31 mouse cellular contexts compared by ENCODE assay signal in the genomic region with DNA sequence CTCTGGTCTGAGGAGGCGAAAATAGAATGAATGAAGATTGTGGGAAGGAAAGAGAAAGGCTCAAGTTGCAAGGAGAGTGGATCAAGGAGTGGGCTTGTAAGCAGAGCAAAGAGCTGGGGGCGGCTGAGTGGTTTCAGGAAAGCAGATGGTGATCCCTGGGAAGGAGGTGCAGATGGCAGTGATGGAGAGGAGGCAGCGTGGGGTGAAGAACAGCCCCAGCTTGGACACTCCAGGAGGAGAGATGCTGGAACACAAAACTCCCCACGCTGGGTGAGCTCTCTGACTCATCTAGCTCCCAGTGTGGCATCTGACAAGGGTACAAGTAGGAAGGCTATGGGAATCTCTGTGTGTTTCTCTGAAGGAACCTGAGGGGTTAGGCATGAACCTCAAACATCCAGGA. TPM values are rescaled to one million over a fixed set of nuclear protein-coding genes. Genes with fewer than 3 reads are reported as not detected.
DNase-seq lines count a peak whose midpoint lies in the region; TF ChIP-seq lines count a peak whose summit lies in the region.
"Had no signal": no experiment of that assay in that cellular context is flagged by ENCODE, and none has a peak within 500 bp of the region (broad histone marks: within the 10 kb centered on the region; RNA-seq: fewer than 3 reads in every experiment).

No protein-coding gene starts in this region.

- peak overlapping the region; percentile 44 for H3K27ac ChIP-seq in left cerebral cortex, adult 2 months
- H3K27ac ChIP-seq: forebrain, embryonic 12.5 days; heart, embryonic 13.5 days; hindbrain, embryonic 14.5 days; limb, embryonic 12.5 days; liver, embryonic 15.5 days; midbrain, embryonic 10.5 days; midbrain, embryonic 15.5 days; neural tube, embryonic 15.5 days had no signal

- intact Hi-C loops in left cerebral cortex, adult 2 months (cut with DNase I) = loop anchor here (1.0 to 10.0 kb wide), 5 partner anchors 25 to 681 kb away; no protein-coding TSS in a partner anchor
- intact Hi-C loops in left cerebral cortex, postnatal 4 days (cut with DNase I) = no loop called here

- TF ChIP-seq CTCF in left cerebral cortex, adult 2 months (IDR thresholded peaks at IDR 0.05) = no peak

- H3K4me3 ChIP-seq in left cerebral cortex, adult 2 months = no peak overlapping the region
- H3K4me3 ChIP-seq: erythroblast, embryonic 14.5 days; forebrain, embryonic 12.5 days; heart, embryonic 13.5 days; limb, embryonic 12.5 days; liver, embryonic 15.5 days; midbrain, embryonic 10.5 days; midbrain, embryonic 15.5 days; neural tube, embryonic 15.5 days had no signal

- DNase-seq in layer of hippocampus, adult 11-12 months (ENCODE audit: low spot score) = peak; percentile 45
- DNase-seq in layer of hippocampus, adult 9-10 months (ENCODE audit: low spot score) = no peak
- DNase-seq in left cerebral cortex, adult 2 months (ENCODE audit: extremely low spot score in 1 of 2, low spot score in 2 of 2) = peak; percentile 44 to 74
- no peak for DNase-seq in left cerebral cortex, postnatal 4 days
- peak; percentile 82 for DNase-seq in frontal cortex, postnatal 36 days (ENCODE audit: low spot score in 2 of 2)
- DNase-seq in right cerebral cortex, postnatal 14 days = peak; percentile 23
- no peak for DNase-seq in thymus, postnatal 14 days
- DNase-seq in MN1 (ENCODE audit: low spot score) = no peak
- DNase-seq: adrenal gland, postnatal 36 days; cerebellum, adult 2 months; forebrain, postnatal 0 days; heart, postnatal 10 days; kidney, adult 9 months; kidney, postnatal 14 days; lung, embryonic 14.5 days; lung, postnatal 14 days; retina, postnatal 1 day; spleen, adult 18-20 months; thymus, adult 18-20 months; thymus, postnatal 36 days had no signal

RNA-seq across cellular contexts. Expression of gene Nrxn3, which starts 9.2 kb away (rescaled TPM):
- 100 to 1,000 TPM; 250 to 274 TPM for total RNA-seq in left cerebral cortex, adult 2 months (2021)
- total RNA-seq in left cerebral cortex, postnatal 4 days (2021) = 100 to 1,000 TPM; 153 to 159 TPM
- total RNA-seq: hematopoietic stem cell, adult 5-6 weeks; MEL had no signal

Comparison
In these comparisons a context has a peak if more than half of its experiments do, and no peak if none do; other contexts are left out.
1. DNase-seq: peak in layer of hippocampus, adult 11-12 months (single experiment), left cerebral cortex, adult 2 months (2 of 2), frontal cortex, postnatal 36 days (2 of 2) and right cerebral cortex, postnatal 14 days (single experiment); none in layer of hippocampus, adult 9-10 months (single experiment), left cerebral cortex, postnatal 4 days (single experiment), thymus, postnatal 14 days (single experiment) and MN1 (single experiment).